Mouse (Mus musculus) regulatory T cell (primary cell): ENCODE results near the gene Gm43302.
"Not testable (repeated sequence)": the region's sequence is repeated elsewhere in the genome, so short reads cannot be mapped to it uniquely, and the experiment has no call there.

Experiments used
- in situ Hi-C: fragments of 300-600 bp; cut with MboI, MseI; formaldehyde crosslinking; loops from one replicate; pipeline ENCODE4 v1.15.1; 2025; ENCODE audit warnings: high pct_unique_total_duplicates

Gm43302 gene

GRCm38 (mm10) chr5:105293226-105294165 is at the start of gene Gm43302, which contains the start of gene Gbp6:
Gm43302 (minus strand) TSS chr5:105293695.
Gbp6 (minus strand) TSS chr5:105293698.
- in situ Hi-C loops: not testable (repeated sequence)

- in situ Hi-C loops: no loop called here
These were observed 47.8 kb upstream of the Gm43302 start for GRCm38 (mm10) chr5:105341281-105341680.

- in situ Hi-C loops: no loop called here
These were observed 29.0 kb upstream of the Gm43302 start for GRCm38 (mm10) chr5:105322543-105322942.

- in situ Hi-C loops: no loop called here
These were observed 17.4 kb upstream of the Gm43302 start for GRCm38 (mm10) chr5:105310941-105311340.

GRCm38 (mm10) chr5:105309148-105309547 is 15.7 kb upstream of the Gm43302 start:
- in situ Hi-C loops: loop anchor here (5.0 kb wide), 1 partner anchor 167 kb away; no protein-coding TSS in a partner anchor

GRCm38 (mm10) chr5:105306946-105307345 is 13.5 kb upstream of the Gm43302 start:
- in situ Hi-C loops: loop anchor here (5.0 kb wide), 1 partner anchor 165 kb away; no protein-coding TSS in a partner anchor

GRCm38 (mm10) chr5:105306159-105306581 is 12.7 kb upstream of the Gm43302 start:
- in situ Hi-C loops: loop anchor here (5.0 kb wide), 1 partner anchor 164 kb away; no protein-coding TSS in a partner anchor

- in situ Hi-C loops: loop anchor here (5.0 kb wide), 1 partner anchor 163 kb away; no protein-coding TSS in a partner anchor
These were observed 12.2 kb upstream of the Gm43302 start for GRCm38 (mm10) chr5:105305671-105306070.

- in situ Hi-C loops: no loop called here
These were observed 8.5 kb upstream of the Gm43302 start for GRCm38 (mm10) chr5:105301963-105302362.

GRCm38 (mm10) chr5:105301531-105301930 is 8.0 kb upstream of the Gm43302 start:
- in situ Hi-C loops: no loop called here

GRCm38 (mm10) chr5:105295746-105296145 is 2.3 kb upstream of the Gm43302 start:
- in situ Hi-C loops: no loop called here

GRCm38 (mm10) chr5:105292492-105292891 is 1.0 kb downstream of the Gm43302 start:
- in situ Hi-C loops: no loop called here

- in situ Hi-C loops: not testable (repeated sequence)
These were observed 2.6 kb downstream of the Gm43302 start for GRCm38 (mm10) chr5:105290921-105291320.

GRCm38 (mm10) chr5:105260673-105261072 is 32.8 kb downstream of the Gm43302 start:
- in situ Hi-C loops: loop anchor here (5.0 kb wide), 1 partner anchor 53 kb away; no protein-coding TSS in a partner anchor

GRCm38 (mm10) chr5:105252491-105252890 is 41.0 kb downstream of the Gm43302 start:
- in situ Hi-C loops: no loop called here

GRCm38 (mm10) chr5:105244741-105245140 is 48.8 kb downstream of the Gm43302 start:
- in situ Hi-C loops: loop anchor here (10.0 kb wide), 1 partner anchor 50 kb away; no protein-coding TSS in a partner anchor

GRCm38 (mm10) chr5:105240982-105241381 is 52.5 kb downstream of the Gm43302 start:
- in situ Hi-C loops: loop anchor here (10.0 kb wide), 1 partner anchor 46 kb away; no protein-coding TSS in a partner anchor

- in situ Hi-C loops: loop anchor here (10.0 kb wide), 1 partner anchor 45 kb away; no protein-coding TSS in a partner anchor
These were observed 53.9 kb downstream of the Gm43302 start, which contains the start of gene Gbp10 for GRCm38 (mm10) chr5:105239483-105240047. Gbp10 (minus strand) TSS chr5:105239533.

GRCm38 (mm10) chr5:105238402-105238801 is 55.1 kb downstream of the Gm43302 start:
- in situ Hi-C loops: not testable (repeated sequence)

- in situ Hi-C loops: not testable (repeated sequence)
These were observed 57.5 kb downstream of the Gm43302 start for GRCm38 (mm10) chr5:105236040-105236439.

GRCm38 (mm10) chr5:105208957-105209356 is 84.5 kb downstream of the Gm43302 start:
- in situ Hi-C loops: loop anchor here (5.0 kb wide), 1 partner anchor 53 kb away; no protein-coding TSS in a partner anchor
